Mouse (Mus musculus) heart, postnatal 25 days (tissue): ENCODE measurements around the gene Gm45717. TPM values are rescaled to one million over a fixed set of nuclear protein-coding genes. Genes with fewer than 3 reads are reported as not detected.

ENCODE experiments used
- DNase-seq: peaks from one replicate; pipeline ENCODE4 v3.0.0; 2022; ENCODE audit warnings: low spot score
- intact Hi-C: fragments of 180-260 bp; cut with DNase I; formaldehyde crosslinking; loops from one replicate; pipeline ENCODE4 v1.15.1; 2025
- total RNA-seq, 2 experiments: library from RNA; stranded (reverse); gene quantifications; 2 replicates each; pipeline ENCODE4 v1.2.3; 2021

Gene Gm45717
- total RNA-seq, 2 experiments from 2014 or later: not detected

GRCm38 (mm10) chr7:140946311-140946710 is 9.4 kb downstream of the Gm45717 start:
- DNase-seq: no peak
- intact Hi-C loops: no loop called here

GRCm38 (mm10) chr7:140945247-140945646 is 10.5 kb downstream of the Gm45717 start:
- DNase-seq: no peak
- intact Hi-C loops: no loop called here

GRCm38 (mm10) chr7:140944236-140944635 is 11.5 kb downstream of the Gm45717 start:
- no peak for DNase-seq
- intact Hi-C loops: no loop called here

- DNase-seq: no peak
- intact Hi-C loops: no loop called here
Observed at GRCm38 (mm10) chr7:140943356-140943755, 12.4 kb downstream of the Gm45717 start.

- no peak for DNase-seq
- intact Hi-C loops: no loop called here
Observed at GRCm38 (mm10) chr7:140942811-140943210, 12.9 kb downstream of the Gm45717 start.

- no peak for DNase-seq
Observed at GRCm38 (mm10) chr7:140942341-140942740, 13.4 kb downstream of the Gm45717 start.

GRCm38 (mm10) chr7:140941222-140942051 is 14.3 kb downstream of the Gm45717 start, which contains the start of gene Pgghg:
Gene Pgghg (plus strand): TSS chr7:140941391.
- peak; percentile 88 for DNase-seq
- intact Hi-C loops: no loop called here

More at GRCm38 (mm10) chr7:140942341-140942740, 13.4 kb downstream of the Gm45717 start:
- intact Hi-C loops: no loop called here

GRCm38 (mm10) chr7:140939669-140940171 is 16.0 kb downstream of the Gm45717 start:
- intact Hi-C loops: no loop called here
- DNase-seq: no peak

- no peak for DNase-seq
- intact Hi-C loops: no loop called here
Observed at GRCm38 (mm10) chr7:140938896-140939295, 16.8 kb downstream of the Gm45717 start.

- no peak for DNase-seq
- intact Hi-C loops: no loop called here
Observed at GRCm38 (mm10) chr7:140938436-140938835, 17.3 kb downstream of the Gm45717 start.

GRCm38 (mm10) chr7:140927181-140927580 is 28.6 kb downstream of the Gm45717 start:
- DNase-seq: no peak
- intact Hi-C loops: no loop called here

GRCm38 (mm10) chr7:140923070-140923775 is 32.5 kb downstream of the Gm45717 start:
- intact Hi-C loops: no loop called here
- DNase-seq: no peak

- no peak for DNase-seq
- intact Hi-C loops: no loop called here
Observed at GRCm38 (mm10) chr7:140922398-140923069, 33.2 kb downstream of the Gm45717 start.

GRCm38 (mm10) chr7:140921225-140921975 is 34.3 kb downstream of the Gm45717 start:
- DNase-seq: no peak
- intact Hi-C loops: no loop called here

GRCm38 (mm10) chr7:140920418-140921029 is 35.2 kb downstream of the Gm45717 start, which contains the start of gene Nlrp6:
Gene Nlrp6 (plus strand): TSS chr7:140920902.
- intact Hi-C loops: no loop called here
- no peak for DNase-seq

GRCm38 (mm10) chr7:140919911-140920310 is 35.8 kb downstream of the Gm45717 start:
- no peak for DNase-seq
- intact Hi-C loops: no loop called here

GRCm38 (mm10) chr7:140914031-140914690 is 41.6 kb downstream of the Gm45717 start:
- DNase-seq: no peak
- intact Hi-C loops: no loop called here

GRCm38 (mm10) chr7:140912846-140913482 is 42.8 kb downstream of the Gm45717 start:
- no peak for DNase-seq
- intact Hi-C loops: no loop called here
